Mouse (Mus musculus) forebrain, postnatal 0 days (tissue): Measurements from ENCODE around the gene Polr3gl. TPM values are rescaled to one million over a fixed set of nuclear protein-coding genes. Genes with fewer than 3 reads are reported as not detected.
"Not testable (repeated sequence)": the region's sequence is repeated elsewhere in the genome, so short reads cannot be mapped to it uniquely, and the experiment has no call there.

ENCODE experiments used
- ATAC-seq: fragments of 200-750 bp; cut with Nextera tagmentation; 2 replicates; pipeline ENCODE4 v1.8.0; 2017; ENCODE audit warnings: mild to moderate bottlenecking, moderate library complexity
- DNase-seq: peaks from one replicate; pipeline ENCODE4 v3.0.0-alpha.2; 2015
- H3K27ac ChIP-seq: fragments of 300-500 bp; sonication (generic); 2 replicates; pipeline ENCODE4 v1.5.1; 2014; ENCODE audit warnings: low read depth, mild to moderate bottlenecking, antibody characterized with exemption, low read length, moderate library complexity, mixed read lengths
- H3K27me3 ChIP-seq: fragments of 300-500 bp; sonication (generic); 2 replicates; pipeline ENCODE4 v1.6.1; 2014; ENCODE audit warnings: mild to moderate bottlenecking, low read length, mixed read lengths; ENCODE audit not compliant: insufficient read depth
- H3K36me3 ChIP-seq: fragments of 300-500 bp; sonication (generic); 2 replicates; pipeline ENCODE4 v1.6.1; 2014; ENCODE audit warnings: mild to moderate bottlenecking, moderate library complexity; ENCODE audit not compliant: insufficient read depth
- H3K4me1 ChIP-seq: fragments of 300-500 bp; sonication (generic); 2 replicates; pipeline ENCODE4 v1.6.1; 2014; ENCODE audit warnings: antibody characterized with exemption; ENCODE audit not compliant: insufficient read depth
- H3K4me2 ChIP-seq: fragments of 300-500 bp; sonication (generic); 2 replicates; pipeline ENCODE4 v1.6.1; 2014; ENCODE audit warnings: low read depth, mild to moderate bottlenecking, moderate library complexity
- H3K4me3 ChIP-seq: fragments of 300-500 bp; sonication (generic); 2 replicates; pipeline ENCODE4 v1.5.1; 2014; ENCODE audit warnings: low read depth, low read length, mixed read lengths
- H3K9ac ChIP-seq: fragments of 300-500 bp; sonication (generic); 2 replicates; pipeline ENCODE4 v1.6.1; 2014; ENCODE audit warnings: mild to moderate bottlenecking
- H3K9me3 ChIP-seq: fragments of 300-500 bp; sonication (generic); 2 replicates; pipeline ENCODE4 v1.6.1; 2016; ENCODE audit warnings: low read length
- CTCF ChIP-seq: sonication (generic); IDR thresholded peaks from 2 replicates; pipeline ENCODE4 v1.5.1; 2016; ENCODE audit warnings: antibody characterized with exemption, control low read depth, low read depth
- WGBS: fragments of 180-500 bp; shearing (Covaris S2); extraction: QIAGEN DNeasy Blood & Tissue Kit; methylation state at CpG from one replicate; pipeline ENCODE4 v1.1.7; 2014; 5-methylcytosine and 5-hydroxymethylcytosine counted together
- polyA plus RNA-seq: library from polyadenylated mRNA; unstranded; fragments of >200 nt; fragmentation: Nextera tagmentation; extraction: Ambion mirVana; gene quantifications from 2 replicates; pipeline ENCODE4 v1.2.1, GENCODE M21; 2015
- total RNA-seq: library from RNA; depleted of rRNA; stranded (reverse); fragments of >200 nt; gene quantifications from 2 replicates; pipeline ENCODE4 v1.2.3, GENCODE M21; 2014

Gene Polr3gl
- total and polyA plus RNA-seq, 2 experiments from 2014 or later, result 31.8 to 35.9 TPM

- Histone ChIP-seq H3K9me3 (no peaks in the 10 kb centered on the region), H3K4me3 (no peak overlapping the region), H3K36me3 (peaks cover 9% of the 10 kb centered on the region; the same call in 1 of the 2 replicates), H3K4me2 (no peak overlapping the region), H3K4me1 (peaks cover 24% of the 10 kb centered on the region), H3K9ac (no peak overlapping the region), H3K27ac (no peak overlapping the region), H3K27me3 (no peaks in the 10 kb centered on the region)
- ATAC-seq (no peak), DNase-seq (no peak)
- no peak for TF ChIP-seq CTCF
Measured at GRCm38 (mm10) chr3:96632058-96632457, 38.1 kb upstream of the Polr3gl start.

DNA sequence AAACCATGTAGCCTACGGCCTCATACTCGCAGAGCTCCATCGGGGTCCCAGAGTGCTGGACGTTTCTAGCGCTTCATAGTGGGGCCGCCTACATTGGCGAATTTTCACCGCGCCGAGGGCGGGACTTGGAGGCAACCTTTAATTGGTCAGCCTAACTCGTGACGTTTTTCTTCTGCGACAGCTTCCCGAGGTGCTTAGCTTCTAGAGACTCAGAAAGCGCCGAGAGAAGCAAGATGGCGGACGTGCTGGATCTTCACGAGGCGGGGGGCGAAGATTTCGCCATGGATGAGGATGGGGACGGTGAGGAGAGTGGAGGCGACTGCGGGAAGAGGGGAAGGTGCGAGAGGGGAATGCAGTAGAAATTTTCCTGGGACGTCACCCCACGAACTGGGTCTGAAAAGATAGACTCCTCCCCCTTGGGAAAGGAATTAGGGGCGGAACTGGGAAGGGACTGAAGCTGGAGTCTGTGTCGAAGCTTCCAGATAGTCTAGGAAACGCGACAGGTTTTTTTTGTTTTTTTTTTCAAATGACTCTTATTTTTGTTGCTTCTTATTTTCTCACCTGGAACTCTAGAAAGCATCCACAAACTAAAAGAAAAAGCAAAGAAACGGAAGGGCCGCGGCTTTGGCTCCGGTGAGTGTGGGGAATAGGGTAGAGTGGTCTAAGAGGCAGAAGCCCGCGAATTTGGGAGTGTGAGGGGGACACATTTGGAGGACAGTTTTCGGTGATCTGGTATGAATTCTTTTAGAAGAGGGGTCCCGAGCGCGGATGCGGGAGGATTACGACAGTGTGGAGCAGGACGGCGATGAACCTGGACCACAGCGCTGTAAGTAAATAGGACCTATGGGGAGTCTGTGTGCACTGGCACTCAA is 36.0 kb upstream of the Polr3gl start, which contains the start of gene Rbm8a:
Gene Rbm8a, plus strand, starts transcription at position 205 of the 872 bp plus-strand sequence.
- Histone ChIP-seq H3K4me1 (peaks cover 16% of the 10 kb centered on the region), H3K27me3 (no peaks in the 10 kb centered on the region), H3K4me3 (peak within 1 kb of the TSS; percentile 78), H3K36me3 (peaks cover 17% of the 10 kb centered on the region), H3K9me3 (no peaks in the 10 kb centered on the region), H3K27ac (peak within 1 kb of the TSS; percentile 80), H3K9ac (peak within 1 kb of the TSS; percentile 75), H3K4me2 (peak within 1 kb of the TSS; percentile 77)
- ATAC-seq (peak; percentile 97), DNase-seq (peak; percentile 99)
- no peak for TF ChIP-seq CTCF
- WGBS, result 1% methylated on average over 48 of the region's 48 CpGs

DNA sequence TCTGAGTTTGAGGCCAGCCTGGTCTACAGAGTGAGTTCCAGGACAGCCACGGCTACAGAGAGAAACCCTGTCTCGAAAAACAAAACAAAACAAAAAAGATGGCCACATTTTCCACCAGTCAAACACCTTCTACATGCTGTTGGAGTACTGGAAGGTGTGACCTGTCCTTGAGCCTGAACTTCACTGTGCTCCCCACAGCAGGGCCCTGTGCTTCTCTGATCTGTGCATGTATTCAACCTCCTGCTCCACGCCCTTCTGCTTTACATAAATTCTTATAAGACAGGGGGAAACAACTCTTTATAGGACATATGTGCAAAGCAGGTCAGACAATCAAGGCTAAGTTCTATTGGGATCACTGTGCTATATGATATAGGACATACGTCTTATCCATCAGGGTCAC is 29.2 kb upstream of the Polr3gl start:
- Histone ChIP-seq H3K27ac (no peak overlapping the region), H3K36me3 (peaks cover 52% of the 10 kb centered on the region), H3K4me3 (no peak overlapping the region), H3K4me1 (no peaks in the 10 kb centered on the region), H3K27me3 (no peaks in the 10 kb centered on the region), H3K9me3 (no peaks in the 10 kb centered on the region), H3K9ac (no peak overlapping the region), H3K4me2 (no peak overlapping the region)
- no peak for TF ChIP-seq CTCF
- DNase-seq, result no peak
- ATAC-seq, result no peak
- whole genome bisulfite sequencing, result 96% methylated on average over 4 of the region's 4 CpGs

DNA sequence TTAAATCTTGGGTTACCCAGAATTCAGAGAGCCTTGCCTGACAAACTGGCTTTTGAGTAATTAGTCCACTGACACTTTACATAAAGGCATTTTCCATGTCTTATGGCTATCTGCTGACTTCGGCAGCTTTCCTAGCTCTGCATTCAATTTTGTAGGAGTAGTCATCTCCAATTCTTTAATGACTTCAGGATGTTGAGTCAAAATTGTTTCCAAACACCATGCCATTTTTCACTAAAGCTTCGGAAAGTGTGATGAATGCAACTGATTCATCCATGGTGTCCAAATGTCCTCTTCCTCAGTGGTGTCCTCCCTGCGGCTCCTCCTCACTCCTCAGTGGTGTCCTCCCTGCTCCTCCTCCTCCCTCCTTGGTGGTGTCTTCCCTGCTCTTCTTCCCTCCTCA is 24.0 kb upstream of the Polr3gl start:
- no peaks in the 10 kb centered on the region for H3K4me1 ChIP-seq
- TF ChIP-seq CTCF, result no peak
- H3K4me2 ChIP-seq, result no peak overlapping the region
- no peak overlapping the region for H3K27ac ChIP-seq
- H3K36me3 ChIP-seq, result peaks cover 61% of the 10 kb centered on the region
- DNase-seq (no peak), ATAC-seq (no peak)
- H3K4me3 ChIP-seq, result no peak overlapping the region
- H3K9me3 ChIP-seq, result no peaks in the 10 kb centered on the region
- WGBS, result 91% methylated on average over 3 of the region's 3 CpGs
- no peak overlapping the region for H3K9ac ChIP-seq
- H3K27me3 ChIP-seq, result no peaks in the 10 kb centered on the region

GRCm38 (mm10) chr3:96606618-96607017 is 12.6 kb upstream of the Polr3gl start:
- Histone ChIP-seq H3K36me3 (peaks cover 3% of the 10 kb centered on the region; the same call in 1 of the 2 replicates), H3K4me3 (no peak overlapping the region), H3K9ac (no peak overlapping the region), H3K27me3 (no peaks in the 10 kb centered on the region), H3K4me1 (peaks cover 16% of the 10 kb centered on the region), H3K27ac (no peak overlapping the region), H3K9me3 (no peaks in the 10 kb centered on the region), H3K4me2 (no peak overlapping the region)
- no peak for DNase-seq
- TF ChIP-seq CTCF, result no peak
- WGBS, result 88% methylated on average over 4 of the region's 4 CpGs
- no peak for ATAC-seq

DNA sequence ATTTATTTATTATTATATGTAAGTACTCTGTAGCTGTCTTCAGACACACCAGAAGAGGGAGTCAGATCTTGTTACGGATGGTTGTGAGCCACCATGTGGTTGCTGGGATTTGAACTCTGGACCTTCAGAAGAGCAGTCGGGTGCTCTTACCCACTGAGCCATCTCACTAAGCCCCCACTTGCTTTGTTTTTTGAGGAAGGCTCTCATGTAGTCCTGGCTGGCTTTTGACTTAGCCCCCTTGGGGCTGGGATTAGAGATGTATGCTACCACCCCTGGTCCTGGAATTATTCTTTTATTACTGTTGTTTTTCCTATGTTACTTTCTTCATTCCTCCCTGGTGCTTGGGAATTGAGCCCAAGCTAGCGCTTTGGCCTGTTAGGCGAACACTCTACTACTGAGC is 12.0 kb upstream of the Polr3gl start:
- H3K9ac ChIP-seq, DNase-seq, H3K4me3 ChIP-seq, H3K9me3 ChIP-seq, ATAC-seq, H3K4me2 ChIP-seq, H3K27me3 ChIP-seq, H3K36me3 ChIP-seq, H3K27ac ChIP-seq: not testable (repeated sequence)
- H3K4me1 ChIP-seq, result peaks cover 16% of the 10 kb centered on the region
- 87% methylated on average over 4 of the region's 4 CpGs for WGBS

GRCm38 (mm10) chr3:96603311-96603710 is 9.3 kb upstream of the Polr3gl start:
- peaks cover 23% of the 10 kb centered on the region for H3K4me1 ChIP-seq
- peaks cover 3% of the 10 kb centered on the region; the same call in 1 of the 2 replicates for H3K36me3 ChIP-seq
- peak overlapping the region; percentile 70 for H3K4me2 ChIP-seq
- peak; percentile 42 for DNase-seq
- no peak for TF ChIP-seq CTCF
- WGBS, result 26% methylated on average over 5 of the region's 5 CpGs
- H3K4me3 ChIP-seq, result peak overlapping the region; percentile 81
- H3K27me3 ChIP-seq, result no peaks in the 10 kb centered on the region
- no peak for ATAC-seq
- no peaks in the 10 kb centered on the region for H3K9me3 ChIP-seq
- H3K9ac ChIP-seq, result peak overlapping the region; percentile 81
- H3K27ac ChIP-seq, result no peak overlapping the region
